Mouse (Mus musculus): ENCODE measurements around the gene Pmm2. TPM values are rescaled to one million over a fixed set of nuclear protein-coding genes. Genes with fewer than 3 reads are reported as not detected.

The Pmm2 gene
- polyA plus RNA-seq, 1 experiment, result 44.2 TPM

- Histone ChIP-seq H3ac (ENCODE audit: control insufficient read depth, insufficient read length, low read depth) (peak overlapping the region; percentile 62), H3K79me3 (ENCODE audit: low read depth) (peaks cover 53% of the 10 kb centered on the region), H3K27me3 (ENCODE audit: control insufficient read depth, insufficient read depth, insufficient read length) (no peaks in the 10 kb centered on the region), H3K36me3 (ENCODE audit: control insufficient read depth, insufficient read depth) (peaks cover 17% of the 10 kb centered on the region), H3K4me3 (ENCODE audit: insufficient read depth, poor library complexity, severe bottlenecking) (peak overlapping the region; percentile 56), H3K79me2 (ENCODE audit: control insufficient read depth, insufficient read depth) (peaks cover 61% of the 10 kb centered on the region)
- TF ChIP-seq USF1 (IDR thresholded peaks at IDR 0.05; ENCODE audit: low read depth), result no peak
- no peak for TF ChIP-seq FOSL1 (IDR thresholded peaks at IDR 0.05; ENCODE audit: insufficient read depth, low read length, poor library complexity, severe bottlenecking)
- TF ChIP-seq MAX (IDR thresholded peaks at IDR 0.05), result no peak
- no peak for TF ChIP-seq CTCF (IDR thresholded peaks at IDR 0.05; ENCODE audit: control insufficient read depth, insufficient read depth, insufficient read length)
- TF ChIP-seq MYOD1 (IDR thresholded peaks at IDR 0.05; ENCODE audit: control insufficient read depth, insufficient read length, low read depth), result no peak
- no peak for TF ChIP-seq CEBPB (IDR thresholded peaks at IDR 0.05; ENCODE audit: low read depth)
- TF ChIP-seq MYOG (IDR thresholded peaks at IDR 0.05; ENCODE audit: control insufficient read depth, extremely low read depth, insufficient read length), result no peak
Observed at GRCm38 (mm10) chr16:8670041-8671035, 32.9 kb downstream of the Pmm2 start.

GRCm38 (mm10) chr16:8671551-8672349 is 34.3 kb downstream of the Pmm2 start, which contains the start of gene Carhsp1:
TSS of gene Carhsp1 (minus strand) at chr16:8672155.
- H3K79me2 ChIP-seq (ENCODE audit: control insufficient read depth, insufficient read depth), result peaks cover 47% of the 10 kb centered on the region
- peak within 1 kb of the TSS; percentile 62 for H3ac ChIP-seq (ENCODE audit: control insufficient read depth, insufficient read length, low read depth)
- no peaks in the 10 kb centered on the region for H3K27me3 ChIP-seq (ENCODE audit: control insufficient read depth, insufficient read depth, insufficient read length)
- TF ChIP-seq USF1 (IDR thresholded peaks at IDR 0.05; ENCODE audit: low read depth), result no peak
- TF ChIP-seq MAX (IDR thresholded peaks at IDR 0.05), result peak; percentile 66
- peak; percentile 48 for TF ChIP-seq MYOD1 (IDR thresholded peaks at IDR 0.05; ENCODE audit: control insufficient read depth, insufficient read length, low read depth)
- H3K36me3 ChIP-seq (ENCODE audit: control insufficient read depth, insufficient read depth), result peaks cover 11% of the 10 kb centered on the region
- H3K4me3 ChIP-seq (ENCODE audit: insufficient read depth, poor library complexity, severe bottlenecking), result peak within 1 kb of the TSS; percentile 56
- H3K79me3 ChIP-seq (ENCODE audit: low read depth), result peaks cover 39% of the 10 kb centered on the region

- Histone ChIP-seq H3ac (ENCODE audit: control insufficient read depth, insufficient read length, low read depth) (peak overlapping the region; percentile 62), H3K4me3 (ENCODE audit: insufficient read depth, poor library complexity, severe bottlenecking) (peak overlapping the region; percentile 56), H3K79me2 (ENCODE audit: control insufficient read depth, insufficient read depth) (peaks cover 41% of the 10 kb centered on the region), H3K36me3 (ENCODE audit: control insufficient read depth, insufficient read depth) (peaks cover 11% of the 10 kb centered on the region), H3K27me3 (ENCODE audit: control insufficient read depth, insufficient read depth, insufficient read length) (no peaks in the 10 kb centered on the region), H3K79me3 (ENCODE audit: low read depth) (peaks cover 36% of the 10 kb centered on the region)
- no peak for TF ChIP-seq MYOG (IDR thresholded peaks at IDR 0.05; ENCODE audit: control insufficient read depth, extremely low read depth, insufficient read length)
- no peak for TF ChIP-seq USF1 (IDR thresholded peaks at IDR 0.05; ENCODE audit: low read depth)
- no peak for TF ChIP-seq MAX (IDR thresholded peaks at IDR 0.05)
- TF ChIP-seq MYOD1 (IDR thresholded peaks at IDR 0.05; ENCODE audit: control insufficient read depth, insufficient read length, low read depth), result no peak
- TF ChIP-seq CTCF (IDR thresholded peaks at IDR 0.05; ENCODE audit: control insufficient read depth, insufficient read depth, insufficient read length), result no peak
- no peak for TF ChIP-seq CEBPB (IDR thresholded peaks at IDR 0.05; ENCODE audit: low read depth)
- no peak for TF ChIP-seq FOSL1 (IDR thresholded peaks at IDR 0.05; ENCODE audit: insufficient read depth, low read length, poor library complexity, severe bottlenecking)
Observed at GRCm38 (mm10) chr16:8672350-8672687, 34.8 kb downstream of the Pmm2 start.

DNA sequence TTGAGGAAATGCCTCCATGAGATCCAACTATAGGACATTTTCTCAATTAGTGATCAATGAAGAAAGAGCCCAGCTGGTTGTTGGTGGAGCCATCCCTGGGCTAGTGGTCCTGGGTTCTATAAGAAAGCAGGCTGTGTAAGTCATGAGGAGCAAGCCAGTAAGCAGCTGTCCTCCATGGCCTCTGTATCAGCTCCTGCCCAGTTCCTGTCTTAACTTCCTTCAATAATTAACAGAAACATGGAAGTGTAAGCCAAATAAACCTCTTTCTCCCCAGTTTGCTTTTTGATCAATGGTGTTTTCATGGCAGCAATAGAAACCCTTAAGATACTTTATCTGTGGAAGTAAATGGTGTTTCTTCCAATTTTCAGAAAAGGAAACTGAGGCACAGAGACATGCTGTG is 35.3 kb downstream of the Pmm2 start:
- H3K27me3 ChIP-seq (ENCODE audit: control insufficient read depth, insufficient read depth, insufficient read length), result no peaks in the 10 kb centered on the region
- peaks cover 36% of the 10 kb centered on the region for H3K79me2 ChIP-seq (ENCODE audit: control insufficient read depth, insufficient read depth)
- no peak overlapping the region for H3ac ChIP-seq (ENCODE audit: control insufficient read depth, insufficient read length, low read depth)
- peaks cover 11% of the 10 kb centered on the region for H3K36me3 ChIP-seq (ENCODE audit: control insufficient read depth, insufficient read depth)
- no peak for TF ChIP-seq CEBPB (IDR thresholded peaks at IDR 0.05; ENCODE audit: low read depth)
- no peak for TF ChIP-seq FOSL1 (IDR thresholded peaks at IDR 0.05; ENCODE audit: insufficient read depth, low read length, poor library complexity, severe bottlenecking)
- TF ChIP-seq MYOD1 (IDR thresholded peaks at IDR 0.05; ENCODE audit: control insufficient read depth, insufficient read length, low read depth), result no peak
- no peak for TF ChIP-seq MYOG (IDR thresholded peaks at IDR 0.05; ENCODE audit: control insufficient read depth, extremely low read depth, insufficient read length)
- TF ChIP-seq CTCF (IDR thresholded peaks at IDR 0.05; ENCODE audit: control insufficient read depth, insufficient read depth, insufficient read length), result no peak
- TF ChIP-seq MAX (IDR thresholded peaks at IDR 0.05), result no peak
- no peak for TF ChIP-seq USF1 (IDR thresholded peaks at IDR 0.05; ENCODE audit: low read depth)
- peaks cover 33% of the 10 kb centered on the region for H3K79me3 ChIP-seq (ENCODE audit: low read depth)
- no peak overlapping the region for H3K4me3 ChIP-seq (ENCODE audit: insufficient read depth, poor library complexity, severe bottlenecking)

GRCm38 (mm10) chr16:8673343-8673742 is 35.9 kb downstream of the Pmm2 start:
- TF ChIP-seq MYOD1 (IDR thresholded peaks at IDR 0.05; ENCODE audit: control insufficient read depth, insufficient read length, low read depth) (no peak), FOSL1 (IDR thresholded peaks at IDR 0.05; ENCODE audit: insufficient read depth, low read length, poor library complexity, severe bottlenecking) (no peak), USF1 (IDR thresholded peaks at IDR 0.05; ENCODE audit: low read depth) (no peak), CEBPB (IDR thresholded peaks at IDR 0.05; ENCODE audit: low read depth) (no peak), CTCF (IDR thresholded peaks at IDR 0.05; ENCODE audit: control insufficient read depth, insufficient read depth, insufficient read length) (no peak), MAX (IDR thresholded peaks at IDR 0.05) (no peak), MYOG (IDR thresholded peaks at IDR 0.05; ENCODE audit: control insufficient read depth, extremely low read depth, insufficient read length) (no peak)
- Histone ChIP-seq H3K36me3 (ENCODE audit: control insufficient read depth, insufficient read depth) (peaks cover 6% of the 10 kb centered on the region), H3K4me3 (ENCODE audit: insufficient read depth, poor library complexity, severe bottlenecking) (no peak overlapping the region)

More at GRCm38 (mm10) chr16:8673343-8673742, 35.9 kb downstream of the Pmm2 start:
- Histone ChIP-seq H3K79me2 (ENCODE audit: control insufficient read depth, insufficient read depth) (peaks cover 31% of the 10 kb centered on the region), H3ac (ENCODE audit: control insufficient read depth, insufficient read length, low read depth) (no peak overlapping the region), H3K79me3 (ENCODE audit: low read depth) (peaks cover 27% of the 10 kb centered on the region), H3K27me3 (ENCODE audit: control insufficient read depth, insufficient read depth, insufficient read length) (no peaks in the 10 kb centered on the region)

Measured in C2C12 (cell line).